Mouse (Mus musculus) lung, adult 18-20 months (tissue): ENCODE results near the gene Cacna1c.
"Not testable (repeated sequence)": the region's sequence is repeated elsewhere in the genome, so short reads cannot be mapped to it uniquely, and the experiment has no call there.

ENCODE experiments used
- DNase-seq, 2 experiments: peaks; one replicate each; pipeline ENCODE4 v3.0.0; 2022; ENCODE audit warnings: mixed read lengths in 2 of 2

Cacna1c gene

DNA sequence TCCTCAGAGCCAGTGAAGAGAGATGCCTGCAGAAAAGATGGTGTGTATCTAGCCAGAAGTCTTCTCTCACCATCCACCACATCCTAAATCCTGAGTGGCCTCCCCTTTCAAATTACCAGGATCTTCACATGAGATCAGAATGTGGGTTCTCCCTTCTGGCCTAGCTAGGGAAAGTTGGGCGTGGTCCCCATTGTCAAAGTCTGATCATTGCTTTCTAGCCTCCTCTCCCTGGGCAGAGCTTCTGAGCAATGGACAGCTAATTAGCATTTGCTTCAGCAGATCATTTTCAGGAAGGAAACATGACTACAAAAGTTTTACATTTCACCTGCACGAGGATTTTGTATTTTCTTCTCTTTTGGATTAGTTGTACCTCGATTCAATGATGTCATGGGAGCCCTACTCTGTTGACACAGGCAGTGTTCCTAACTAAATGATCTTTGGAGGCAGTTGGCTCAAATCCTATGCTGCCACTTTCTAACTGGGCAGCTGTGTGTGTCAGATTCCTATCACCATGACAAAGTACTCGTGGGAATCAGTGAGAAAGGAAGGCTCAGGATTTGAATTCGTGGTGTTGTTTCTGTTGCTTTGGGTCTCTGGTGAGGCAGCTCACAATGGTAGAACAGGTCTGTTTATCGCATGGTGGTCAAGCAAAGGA lies 554.4 kb downstream of the Cacna1c start:
- DNase-seq: no peak

DNA sequence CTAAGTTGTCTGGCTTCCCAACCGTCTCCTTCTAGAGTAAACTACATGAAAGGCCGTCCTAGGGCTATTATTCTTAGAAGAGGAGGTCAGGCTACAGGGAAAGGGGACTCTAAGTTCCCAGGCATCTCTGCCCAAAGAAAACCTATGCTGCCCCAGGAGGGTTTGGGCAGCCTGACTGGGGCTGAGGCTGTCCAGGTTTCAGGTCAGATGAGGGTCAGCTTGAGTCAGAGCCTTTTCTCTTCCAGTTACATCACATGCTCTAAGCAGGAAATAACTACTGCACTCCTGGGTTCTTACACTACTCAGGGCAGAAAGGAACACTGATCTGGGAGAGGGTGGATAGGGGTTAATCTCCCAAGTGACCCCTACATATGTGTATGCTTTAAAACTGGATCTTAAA lies 556.4 kb downstream of the Cacna1c start:
- no peak for DNase-seq

DNA sequence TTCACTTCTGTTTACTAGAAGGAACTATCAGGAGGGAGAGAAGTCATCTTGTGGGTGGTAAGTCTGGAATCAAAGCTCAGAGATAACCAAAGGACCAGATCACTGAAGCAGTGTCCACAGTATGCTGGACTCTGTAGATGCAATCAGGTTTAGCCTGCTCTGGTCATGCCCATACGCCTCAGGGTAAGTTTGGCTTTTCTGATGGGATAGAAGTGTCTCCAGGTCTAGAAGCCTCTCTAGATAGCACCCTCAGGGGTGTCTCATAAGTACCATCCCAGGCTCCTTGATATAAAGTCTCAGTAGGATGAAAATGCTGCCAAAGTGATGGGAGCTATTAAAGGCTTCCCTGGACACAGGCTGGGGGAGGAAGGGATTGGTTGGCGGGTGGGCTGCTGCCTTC lies 557.3 kb downstream of the Cacna1c start:
- no peak for DNase-seq

- DNase-seq: no peak
Observed at GRCm38 (mm10) chr6:118632491-118632890, 563.7 kb downstream of the Cacna1c start.

GRCm38 (mm10) chr6:118630006-118630405 lies 566.2 kb downstream of the Cacna1c start:
- DNase-seq: no peak

- DNase-seq: no peak
Observed at GRCm38 (mm10) chr6:118626246-118626645, 570.0 kb downstream of the Cacna1c start.

DNA sequence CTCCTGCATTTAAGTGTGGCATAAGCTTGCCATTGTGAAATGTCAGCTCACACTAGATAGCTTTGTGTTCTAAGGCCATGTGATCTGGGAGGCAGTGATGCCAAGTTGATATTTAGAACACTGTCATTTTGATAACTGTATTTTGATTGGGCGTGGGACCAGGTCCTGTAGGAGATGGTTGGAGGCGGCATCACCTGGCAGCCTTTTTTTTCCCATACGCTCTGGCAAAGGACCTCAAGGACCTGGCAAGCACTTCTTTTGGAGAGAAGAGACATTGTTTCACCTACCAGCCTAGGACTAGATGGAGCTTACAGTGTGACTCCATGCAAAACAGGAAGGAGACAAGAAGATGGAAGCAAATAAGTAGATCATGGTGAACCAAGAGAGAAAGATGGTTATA lies 572.6 kb downstream of the Cacna1c start:
- no peak for DNase-seq

GRCm38 (mm10) chr6:118621866-118622265 lies 574.4 kb downstream of the Cacna1c start:
- no peak for DNase-seq

DNA sequence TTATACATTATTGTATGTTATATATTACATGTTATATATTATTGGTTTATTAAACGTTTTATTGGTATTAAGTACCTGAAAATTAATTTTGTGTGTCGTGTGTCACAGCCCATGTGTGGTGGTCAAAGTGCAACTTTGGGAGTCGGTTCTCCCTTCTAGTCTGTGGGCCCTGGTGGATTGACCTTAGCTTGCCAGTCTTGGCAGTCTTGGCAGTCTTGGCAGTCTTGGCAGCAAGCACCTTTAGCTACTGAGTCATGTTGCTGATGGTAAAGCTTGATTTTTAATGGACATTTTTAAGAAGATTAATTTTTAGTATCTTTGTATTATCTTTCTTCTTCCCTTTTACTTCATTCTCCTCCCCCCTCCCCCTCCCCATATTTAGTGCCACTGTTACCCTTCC lies 574.8 kb downstream of the Cacna1c start:
- no peak for DNase-seq

- no peak for DNase-seq
Observed at GRCm38 (mm10) chr6:118608906-118609305, 587.3 kb downstream of the Cacna1c start.

- DNase-seq: no peak
Observed at GRCm38 (mm10) chr6:118605974-118606373, 590.2 kb downstream of the Cacna1c start.

- DNase-seq: no peak
Observed at GRCm38 (mm10) chr6:118603825-118604224, 592.4 kb downstream of the Cacna1c start.

DNA sequence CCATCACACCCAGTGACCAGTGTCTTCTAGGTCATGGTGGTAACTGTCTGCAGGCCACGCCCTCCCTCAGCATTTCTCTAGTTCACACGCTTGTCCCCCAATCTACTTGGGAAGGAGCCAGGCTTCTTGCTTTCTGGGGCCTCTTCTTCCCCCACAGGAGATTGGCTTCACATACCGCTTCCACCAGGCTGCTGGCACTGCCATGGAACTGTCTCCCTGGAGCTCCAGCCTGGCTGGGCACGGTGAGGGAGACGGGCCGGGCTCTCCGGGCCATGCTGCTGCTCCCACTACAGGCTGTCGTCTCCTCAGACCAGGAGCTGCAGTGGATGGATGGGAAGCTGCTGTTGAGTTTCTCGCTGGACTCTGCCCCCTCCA lies 600.5 kb downstream of the Cacna1c start:
- DNase-seq: no peak

DNA sequence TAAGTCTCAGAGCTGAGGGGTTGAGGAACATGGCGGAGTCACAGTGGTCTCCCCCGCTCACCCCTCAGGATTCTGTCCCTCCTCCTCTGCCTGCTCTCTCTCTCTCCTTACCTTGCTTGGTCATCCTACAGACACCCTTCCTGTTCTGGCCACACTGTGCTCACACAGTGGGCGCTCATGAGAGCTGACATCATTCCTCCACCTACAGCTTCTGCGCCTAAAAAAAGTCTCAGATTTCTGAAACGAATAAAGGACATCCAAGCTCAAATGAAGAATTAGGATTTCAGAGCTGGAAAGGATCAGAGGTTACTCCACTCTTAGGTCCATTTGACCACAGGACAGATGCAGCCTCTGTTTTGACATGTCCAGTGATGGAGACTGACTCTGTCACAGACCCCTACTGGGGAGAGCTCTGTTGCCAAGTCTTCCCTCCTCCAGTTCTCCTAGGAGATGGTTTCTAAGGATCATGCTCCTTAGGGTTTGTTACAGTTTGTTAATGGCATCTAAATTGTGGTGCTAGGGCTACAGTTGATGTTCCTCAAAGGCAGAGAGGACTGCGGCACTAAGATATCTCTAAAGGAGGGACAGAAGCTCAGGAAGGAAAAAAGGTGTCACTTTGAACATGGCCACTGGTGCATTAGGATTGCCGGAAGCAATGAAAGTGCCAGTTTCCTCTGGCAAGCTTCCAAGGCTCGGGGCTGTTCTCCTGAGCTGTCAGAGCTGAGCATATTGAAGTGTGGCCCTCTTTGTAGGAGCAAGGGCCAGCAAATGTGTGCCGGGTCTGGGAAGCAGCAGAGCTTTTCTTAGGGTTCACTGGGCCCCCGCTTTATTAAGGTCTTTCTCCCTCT lies 601.2 kb downstream of the Cacna1c start:
- DNase-seq: no peak

- DNase-seq: peak in 1 of 2 experiments; percentile 37
Observed at GRCm38 (mm10) chr6:118594070-118594469, 602.1 kb downstream of the Cacna1c start.

- DNase-seq: peak; percentile 49 to 55
Observed at GRCm38 (mm10) chr6:118593377-118594061, 602.7 kb downstream of the Cacna1c start.

GRCm38 (mm10) chr6:118592662-118593376 lies 603.4 kb downstream of the Cacna1c start:
- no peak for DNase-seq

DNA sequence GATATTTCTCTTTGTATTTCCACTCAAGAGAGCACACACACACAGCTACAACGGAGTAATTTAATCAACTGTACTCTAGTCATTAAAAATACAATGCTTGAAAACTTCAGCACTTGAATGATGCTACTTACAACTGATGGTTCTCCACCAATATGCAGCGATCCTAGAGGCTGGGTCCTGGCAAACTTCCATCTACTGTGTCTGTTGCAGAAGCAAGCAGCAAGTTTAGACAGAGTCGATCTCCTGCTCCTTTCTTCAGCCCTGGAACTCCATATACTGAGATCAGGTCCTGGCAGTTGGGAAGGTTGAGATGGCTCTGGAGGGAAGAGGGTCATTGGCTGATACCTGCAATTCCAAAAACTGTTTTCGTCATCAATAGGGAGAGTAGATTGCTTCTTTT lies 617.5 kb downstream of the Cacna1c start:
- DNase-seq: not testable (repeated sequence)

DNA sequence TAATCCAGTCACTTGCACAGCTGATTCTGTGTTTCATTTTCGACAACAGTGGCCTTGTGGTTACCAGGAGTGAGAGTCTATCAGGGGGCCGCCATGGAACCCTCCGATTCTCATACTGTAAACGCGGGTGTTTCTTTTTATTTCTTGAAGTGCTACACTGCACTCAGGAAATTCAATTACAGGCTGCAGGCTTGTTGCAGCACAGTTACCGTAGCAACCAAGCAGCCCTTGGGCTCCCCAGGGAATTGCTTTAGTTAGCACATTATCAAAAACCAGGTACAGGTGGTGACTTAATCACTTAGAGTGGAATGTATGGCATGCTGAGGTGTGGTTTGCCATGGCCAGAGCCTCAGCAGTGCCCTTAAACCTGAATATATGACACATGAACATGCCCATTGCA lies 621.9 kb downstream of the Cacna1c start:
- no peak for DNase-seq

DNA sequence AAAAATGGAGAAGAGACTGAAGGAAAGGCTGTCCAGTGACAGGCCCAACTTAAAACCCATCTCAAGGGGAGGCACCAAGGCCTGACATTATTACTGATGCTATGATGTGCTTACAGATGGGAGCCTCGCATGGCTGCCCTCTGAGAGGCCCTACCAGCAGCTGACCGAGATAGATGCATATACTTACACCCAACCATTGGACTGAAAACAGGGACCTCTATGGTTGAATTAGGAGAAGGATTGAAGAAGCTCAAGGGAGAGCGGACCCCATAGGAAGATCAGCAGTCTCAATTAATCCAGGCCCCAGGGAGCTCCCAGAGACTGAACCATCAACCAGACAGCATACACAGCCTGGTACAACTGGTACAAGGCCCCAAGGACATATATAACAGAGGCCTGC lies 628.4 kb downstream of the Cacna1c start:
- DNase-seq: no peak

GRCm38 (mm10) chr6:118561745-118562609 lies 634.2 kb downstream of the Cacna1c start, which contains the start of gene Ankrd26:
Gene Ankrd26, minus strand, starts transcription at chr6:118562226.
- DNase-seq: peak; percentile 92 to 94

GRCm38 (mm10) chr6:118561225-118561624 lies 635.0 kb downstream of the Cacna1c start:
- no peak for DNase-seq
